Mouse (Mus musculus) liver, embryonic 15.5 days (tissue): ENCODE measurements at regions not wholly inside any gene's neighbourhood (a gene's known extent, or its start where the extent isn't known, plus 50 kb on each side); places are given as distances from the start of the nearest gene placed in this dataset.

Source experiments
- ATAC-seq: fragments of 200-750 bp; cut with Nextera tagmentation; 2 replicates; pipeline ENCODE4 v1.8.0; 2017; ENCODE audit warnings: moderate number of reproducible peaks, mild to moderate bottlenecking, moderate library complexity; ENCODE audit not compliant: insufficient read depth
- H3K27ac ChIP-seq: fragments of 300-500 bp; sonication (generic); replicated peaks from 2 replicates; pipeline ENCODE4 v1.5.1; 2015; ENCODE audit warnings: mild to moderate bottlenecking, inconsistent platforms
- H3K27me3 ChIP-seq: fragments of 300-500 bp; sonication (generic); 2 replicates; pipeline ENCODE4 v1.6.1; 2015; ENCODE audit warnings: mild to moderate bottlenecking, inconsistent platforms
- H3K36me3 ChIP-seq: fragments of 300-500 bp; sonication (generic); replicated peaks from 2 replicates; pipeline ENCODE4 v1.6.1; 2015; ENCODE audit warnings: moderate library complexity, mild to moderate bottlenecking, inconsistent platforms
- H3K4me1 ChIP-seq: fragments of 300-500 bp; sonication (generic); replicated peaks from 2 replicates; pipeline ENCODE4 v1.6.1; 2015; ENCODE audit warnings: inconsistent platforms
- H3K4me2 ChIP-seq: fragments of 300-500 bp; sonication (generic); 2 replicates; pipeline ENCODE4 v1.6.1; 2015; ENCODE audit warnings: moderate library complexity, mild to moderate bottlenecking, inconsistent platforms
- H3K4me3 ChIP-seq: fragments of 300-500 bp; sonication (generic); replicated peaks from 2 replicates; pipeline ENCODE4 v1.5.1; 2015; ENCODE audit warnings: mild to moderate bottlenecking, inconsistent platforms
- H3K9ac ChIP-seq: fragments of 300-500 bp; sonication (generic); 2 replicates; pipeline ENCODE4 v1.6.1; 2015; ENCODE audit warnings: moderate library complexity, mild to moderate bottlenecking, inconsistent platforms
- H3K9me3 ChIP-seq: fragments of 300-500 bp; sonication (generic); replicated peaks from 2 replicates; pipeline ENCODE4 v1.6.1; 2016; ENCODE audit warnings: inconsistent platforms
- WGBS: fragments of 180-500 bp; shearing (Covaris S2); methylation state at CpG from one replicate; pipeline ENCODE4 v1.1.7; 2015; ENCODE audit warnings: mixed read lengths; ENCODE audit not compliant: insufficient replicate concordance; 5-methylcytosine and 5-hydroxymethylcytosine counted together

- Histone ChIP-seq H3K27ac (peak overlapping the region; percentile 62; the same call in 1 of the 2 replicates), H3K4me2 (0 out of 2 replicates have a peak overlapping the region, but pooled peaks have one; percentile 20), H3K4me1 (peaks cover 10% of the 10 kb centered on the region), H3K9ac (no peak overlapping the region), H3K27me3 (no peaks in the 10 kb centered on the region), H3K9me3 (no peaks in the 10 kb centered on the region), H3K36me3 (no peaks in the 10 kb centered on the region), H3K4me3 (no peak overlapping the region)
- 45% methylated on average over 8 of the region's 8 CpGs for WGBS
- ATAC-seq: peak; percentile 41; the same call in 1 of the 2 replicates
Observed at GRCm38 (mm10) chr9:116388863-116389262, 213.7 kb upstream of the Tgfbr2 start.

- H3K9ac ChIP-seq: no peak overlapping the region
- H3K36me3 ChIP-seq: no peaks in the 10 kb centered on the region
- ATAC-seq: no peak
- H3K4me1 ChIP-seq: peaks cover 13% of the 10 kb centered on the region
- H3K4me3 ChIP-seq: no peak overlapping the region
- WGBS: 83% methylated on average over 9 of the region's 9 CpGs
- H3K4me2 ChIP-seq: no peak overlapping the region
- no peaks in the 10 kb centered on the region for H3K9me3 ChIP-seq
- H3K27ac ChIP-seq: no peak overlapping the region
- no peaks in the 10 kb centered on the region for H3K27me3 ChIP-seq
Observed at GRCm38 (mm10) chr9:116388025-116388424, 212.9 kb upstream of the Tgfbr2 start.

- 22% methylated on average over 21 of the region's 21 CpGs for WGBS
- Histone ChIP-seq H3K4me1 (peaks cover 13% of the 10 kb centered on the region), H3K27ac (0 out of 2 replicates have a peak overlapping the region, but pooled peaks have one; percentile 29), H3K36me3 (no peaks in the 10 kb centered on the region), H3K9me3 (no peaks in the 10 kb centered on the region), H3K9ac (0 out of 2 replicates have a peak overlapping the region, but pooled peaks have one; percentile 8), H3K4me3 (0 out of 2 replicates have a peak overlapping the region, but pooled peaks have one; percentile 5), H3K27me3 (no peaks in the 10 kb centered on the region), H3K4me2 (peak overlapping the region; percentile 48)
- ATAC-seq: peak; percentile 69
Observed at GRCm38 (mm10) chr9:116384176-116385076, 209.3 kb upstream of the Tgfbr2 start.

GRCm38 (mm10) chr9:116383411-116384101 is 208.4 kb upstream of the Tgfbr2 start:
- H3K9ac ChIP-seq: 0 out of 2 replicates have a peak overlapping the region, but pooled peaks have one; percentile 8
- peak overlapping the region; percentile 48 for H3K4me2 ChIP-seq
- 0 out of 2 replicates have a peak overlapping the region, but pooled peaks have one; percentile 5 for H3K4me3 ChIP-seq
- H3K4me1 ChIP-seq: peaks cover 13% of the 10 kb centered on the region
- H3K36me3 ChIP-seq: no peaks in the 10 kb centered on the region
- H3K9me3 ChIP-seq: no peaks in the 10 kb centered on the region
- 0 out of 2 replicates have a peak overlapping the region, but pooled peaks have one; percentile 29 for H3K27ac ChIP-seq
- WGBS: 35% methylated on average over 18 of the region's 18 CpGs
- no peaks in the 10 kb centered on the region for H3K27me3 ChIP-seq
- no peak for ATAC-seq

GRCm38 (mm10) chr9:116377706-116378105 is 202.5 kb upstream of the Tgfbr2 start:
- no peak for ATAC-seq
- Histone ChIP-seq H3K9me3 (no peaks in the 10 kb centered on the region), H3K4me3 (no peak overlapping the region), H3K9ac (no peak overlapping the region), H3K4me2 (no peak overlapping the region), H3K27me3 (no peaks in the 10 kb centered on the region), H3K4me1 (no peaks in the 10 kb centered on the region; the same call in 1 of the 2 replicates), H3K27ac (no peak overlapping the region), H3K36me3 (no peaks in the 10 kb centered on the region)
- 79% methylated on average over 1 of the region's 1 CpGs for WGBS

GRCm38 (mm10) chr9:116375658-116376357 is 200.6 kb upstream of the Tgfbr2 start:
- WGBS: 47% methylated on average over 12 of the region's 12 CpGs
- Histone ChIP-seq H3K27ac (no peak overlapping the region), H3K9ac (no peak overlapping the region), H3K36me3 (no peaks in the 10 kb centered on the region), H3K27me3 (no peaks in the 10 kb centered on the region), H3K4me1 (no peaks in the 10 kb centered on the region; the same call in 1 of the 2 replicates), H3K4me2 (no peak overlapping the region), H3K9me3 (no peaks in the 10 kb centered on the region), H3K4me3 (no peak overlapping the region)
- no peak for ATAC-seq

GRCm38 (mm10) chr9:116374343-116374742 is 199.2 kb upstream of the Tgfbr2 start:
- Histone ChIP-seq H3K4me3 (no peak overlapping the region), H3K4me1 (no peaks in the 10 kb centered on the region; the same call in 1 of the 2 replicates), H3K27ac (no peak overlapping the region), H3K36me3 (no peaks in the 10 kb centered on the region), H3K4me2 (no peak overlapping the region), H3K27me3 (no peaks in the 10 kb centered on the region), H3K9ac (no peak overlapping the region), H3K9me3 (no peaks in the 10 kb centered on the region)
- 64% methylated on average over 4 of the region's 4 CpGs for WGBS
- no peak for ATAC-seq

- H3K27me3 ChIP-seq: no peaks in the 10 kb centered on the region
- H3K4me1 ChIP-seq: peaks cover 5% of the 10 kb centered on the region; the same call in 1 of the 2 replicates
- no peaks in the 10 kb centered on the region for H3K9me3 ChIP-seq
- H3K4me3 ChIP-seq: no peak overlapping the region
- H3K4me2 ChIP-seq: no peak overlapping the region
- H3K9ac ChIP-seq: no peak overlapping the region
- 39% methylated on average over 3 of the region's 3 CpGs for WGBS
- ATAC-seq: no peak
- no peaks in the 10 kb centered on the region for H3K36me3 ChIP-seq
- no peak overlapping the region for H3K27ac ChIP-seq
Observed at GRCm38 (mm10) chr9:116373396-116373795, 198.2 kb upstream of the Tgfbr2 start.

GRCm38 (mm10) chr9:116369059-116369718 is 194.0 kb upstream of the Tgfbr2 start:
- ATAC-seq: no peak
- H3K4me2 ChIP-seq: no peak overlapping the region
- H3K36me3 ChIP-seq: no peaks in the 10 kb centered on the region
- no peaks in the 10 kb centered on the region for H3K27me3 ChIP-seq
- no peak overlapping the region for H3K4me3 ChIP-seq
- H3K27ac ChIP-seq: no peak overlapping the region
- H3K4me1 ChIP-seq: peaks cover 9% of the 10 kb centered on the region; the same call in 1 of the 2 replicates
- no peaks in the 10 kb centered on the region for H3K9me3 ChIP-seq
- no peak overlapping the region for H3K9ac ChIP-seq

GRCm38 (mm10) chr9:116366713-116367112 is 191.6 kb upstream of the Tgfbr2 start:
- H3K27ac ChIP-seq: no peak overlapping the region
- WGBS: 69% methylated on average over 7 of the region's 7 CpGs
- peaks cover 9% of the 10 kb centered on the region; the same call in 1 of the 2 replicates for H3K4me1 ChIP-seq
- ATAC-seq: no peak
- H3K9me3 ChIP-seq: no peaks in the 10 kb centered on the region
- H3K36me3 ChIP-seq: no peaks in the 10 kb centered on the region
- H3K27me3 ChIP-seq: no peaks in the 10 kb centered on the region
- no peak overlapping the region for H3K9ac ChIP-seq
- no peak overlapping the region for H3K4me3 ChIP-seq
- H3K4me2 ChIP-seq: no peak overlapping the region
